Mouse (Mus musculus) cortical plate, adult 2 months (tissue): ENCODE measurements around the gene Fbxl4.

ENCODE experiments used
- CTCF ChIP-seq: fragments of 200-500 bp; IDR thresholded peaks from 2 replicates; pipeline ENCODE4 v1.5.1; 2011; ENCODE audit warnings: mild to moderate bottlenecking, control low read depth, low read length; ENCODE audit not compliant: insufficient read depth; ENCODE audit errors: extremely low read depth
- POLR2A ChIP-seq: fragments of 200-500 bp; IDR thresholded peaks from 2 replicates; pipeline ENCODE4 v1.6.1; 2011; ENCODE audit warnings: mild to moderate bottlenecking, low read length, control low read depth; ENCODE audit not compliant: insufficient read depth; ENCODE audit errors: extremely low read depth

- TF ChIP-seq POLR2A (no peak), CTCF (no peak)
Measured at GRCm38 (mm10) chr4:22396484-22397000, 39.2 kb downstream of the Fbxl4 start.
